Comparison of ENCODE assay signal across 12 mouse cellular contexts in the genomic region with DNA sequence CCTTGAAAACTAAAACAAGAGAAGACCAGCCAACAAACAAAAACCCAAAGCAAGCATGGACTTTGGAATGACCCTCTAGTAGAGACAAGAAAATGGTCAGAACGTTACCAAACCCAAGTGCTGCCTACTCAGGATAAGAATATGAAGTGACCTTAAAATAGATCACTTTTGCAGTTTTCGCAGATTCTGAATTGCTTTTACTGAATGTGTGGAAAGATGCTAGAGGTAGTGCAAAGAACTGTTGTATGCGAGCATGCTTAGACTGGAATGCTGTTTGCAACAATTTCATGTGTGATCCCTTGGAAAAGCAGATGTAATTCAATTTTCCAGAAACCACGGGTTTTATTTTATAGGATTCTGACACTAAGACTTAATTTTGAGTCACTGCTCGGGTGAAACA.
"Had no signal": no experiment of that assay in that cellular context is flagged by ENCODE, and none has a peak within 500 bp of the region (broad histone marks: within the 10 kb centered on the region; RNA-seq: fewer than 3 reads in every experiment).

No protein-coding gene starts in this region.

- DNase-seq: retina, postnatal 1 day; right cerebral cortex, adult 18-20 months; right cerebral cortex, postnatal 14 days; right cerebral cortex, postnatal 25 days; right cerebral cortex, postnatal 4 days; spleen, adult 18-20 months; thymus, adult 18-20 months; thymus, adult 2 months; thymus, postnatal 14 days; thymus, postnatal 25 days; thymus, postnatal 36 days; thymus, postnatal 4 days had no signal
